7 mouse cellular contexts compared by ENCODE assay signal in the genomic region with DNA sequence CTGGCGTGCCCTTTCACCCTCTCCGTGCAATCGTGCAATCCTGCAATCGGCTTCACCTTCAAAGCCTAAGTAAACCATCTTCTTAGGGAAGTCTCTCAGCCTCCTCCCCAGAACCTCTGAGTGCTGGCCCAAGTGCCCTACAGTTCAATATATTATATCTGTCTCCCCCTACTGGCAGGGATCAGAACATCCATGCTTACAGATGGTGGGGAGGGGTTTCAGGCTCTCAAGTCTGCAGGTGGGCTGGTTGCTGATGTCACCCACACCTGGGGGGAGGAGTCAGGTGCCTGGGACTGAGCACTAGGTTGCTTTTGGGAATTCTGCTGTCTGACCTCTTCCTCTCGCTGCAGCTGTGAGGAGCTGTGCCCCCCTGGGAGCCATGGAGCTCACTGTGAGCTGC.
DNase-seq lines count a peak whose midpoint lies in the region; ATAC-seq and TF ChIP-seq lines count a peak whose summit lies in the region.

No protein-coding gene starts in this region.

- H3K27me3 ChIP-seq in neural tube, embryonic 15.5 days (replicated peaks) = peaks cover 18% of the 10 kb centered on the region
- peaks cover 5% of the 10 kb centered on the region; the same call in 1 of the 2 replicates for H3K27me3 ChIP-seq in hindbrain, postnatal 0 days (ENCODE audit: insufficient read depth, low read length)
- peaks cover 8% of the 10 kb centered on the region; the same call in 1 of the 2 replicates for H3K27me3 ChIP-seq in limb, embryonic 11.5 days (ENCODE audit: control insufficient read depth, insufficient read depth, low read length)

- ATAC-seq in neural tube, embryonic 15.5 days (ENCODE audit: low FRiP score) = no peak
- peak; percentile 41; the same call in 1 of the 2 replicates for ATAC-seq in hindbrain, postnatal 0 days
- no peak for ATAC-seq in limb, embryonic 11.5 days (ENCODE audit: insufficient number of reproducible peaks, low FRiP score, low TSS enrichment, low read depth)

- no peak overlapping the region for H3K4me3 ChIP-seq in neural tube, embryonic 15.5 days (replicated peaks)
- no peak overlapping the region for H3K4me3 ChIP-seq in hindbrain, postnatal 0 days (ENCODE audit: low read length)
- H3K4me3 ChIP-seq in limb, embryonic 11.5 days (ENCODE audit: low read depth, low read length) = no peak overlapping the region

- DNase-seq in neural tube, embryonic 10.5 days (ENCODE audit: extremely low spot score, low spot score) = peak; percentile 41
- peak; percentile 49 for DNase-seq in adrenal gland, postnatal 14 days
- DNase-seq in embryo, embryonic 11 days = peak; percentile 80
- DNase-seq in hindbrain, postnatal 0 days (ENCODE audit: low spot score) = peak; percentile 83
- DNase-seq in limb, embryonic 11.5 days (ENCODE audit: low spot score) = peak; percentile 70
- peak; percentile 27 for DNase-seq in right cerebral cortex, postnatal 25 days

- H3K36me3 ChIP-seq in neural tube, embryonic 15.5 days = no peaks in the 10 kb centered on the region
- no peaks in the 10 kb centered on the region for H3K36me3 ChIP-seq in hindbrain, postnatal 0 days (ENCODE audit: insufficient read depth, low read length)
- H3K36me3 ChIP-seq in limb, embryonic 11.5 days (ENCODE audit: control insufficient read depth, insufficient read depth, low read length) = no peaks in the 10 kb centered on the region

- no peak overlapping the region for H3K4me2 ChIP-seq in neural tube, embryonic 15.5 days
- no peak overlapping the region for H3K4me2 ChIP-seq in hindbrain, postnatal 0 days (ENCODE audit: low read depth, low read length)
- H3K4me2 ChIP-seq in limb, embryonic 11.5 days (ENCODE audit: low read depth, severe bottlenecking) = no peak overlapping the region

- peaks cover 35% of the 10 kb centered on the region for H3K4me1 ChIP-seq in neural tube, embryonic 15.5 days
- peaks cover 20% of the 10 kb centered on the region for H3K4me1 ChIP-seq in hindbrain, postnatal 0 days (ENCODE audit: insufficient read depth, low read length)
- peaks cover 9% of the 10 kb centered on the region; the same call in 1 of the 2 replicates for H3K4me1 ChIP-seq in limb, embryonic 11.5 days (ENCODE audit: control insufficient read depth, insufficient read depth, low read length)

- TF ChIP-seq CTCF in hindbrain, postnatal 0 days (IDR thresholded peaks at IDR 0.05; ENCODE audit: low read depth) = peak; percentile 84

- H3K9me3 ChIP-seq in neural tube, embryonic 15.5 days (replicated peaks) = no peaks in the 10 kb centered on the region
- H3K9me3 ChIP-seq in hindbrain, postnatal 0 days (ENCODE audit: low read length) = no peaks in the 10 kb centered on the region
- H3K9me3 ChIP-seq in limb, embryonic 11.5 days (ENCODE audit: control insufficient read depth, low read length) = no peaks in the 10 kb centered on the region

- H3K9ac ChIP-seq in neural tube, embryonic 15.5 days (replicated peaks) = no peak overlapping the region
- no peak overlapping the region for H3K9ac ChIP-seq in hindbrain, postnatal 0 days (replicated peaks; ENCODE audit: low read length)
- no peak overlapping the region for H3K9ac ChIP-seq in limb, embryonic 11.5 days (ENCODE audit: low read length)

- no peak overlapping the region for H3K27ac ChIP-seq in neural tube, embryonic 15.5 days (replicated peaks)
- no peak overlapping the region for H3K27ac ChIP-seq in hindbrain, postnatal 0 days
- H3K27ac ChIP-seq in limb, embryonic 11.5 days (replicated peaks; ENCODE audit: low read depth, low read length) = no peak overlapping the region

- WGBS in neural tube, embryonic 15.5 days = 13% methylated on average over 5 of the region's 5 CpGs
- WGBS in hindbrain, postnatal 0 days = 20% methylated on average over 5 of the region's 5 CpGs
- 11% methylated on average over 5 of the region's 5 CpGs for WGBS in limb, embryonic 11.5 days

Comparison
In these comparisons a context has a peak if more than half of its experiments do, and no peak if none do; other contexts are left out.
1. DNase-seq: peak in every context shown above with its lines; median percentile 83 in hindbrain, postnatal 0 days; 80 in embryo, embryonic 11 days; 70 in limb, embryonic 11.5 days; 49 in adrenal gland, postnatal 14 days; 41 in neural tube, embryonic 10.5 days; 27 in right cerebral cortex, postnatal 25 days.